Mouse (Mus musculus) embryo, embryonic 10.5 days (tissue): ENCODE measurements around the gene Nr1d2.
"Not testable (repeated sequence)": the region's sequence is repeated elsewhere in the genome, so short reads cannot be mapped to it uniquely, and the experiment has no call there.

Experiments used
- DNase-seq: peaks from one replicate; pipeline ENCODE4 v3.0.0-alpha.2; 2015; ENCODE audit warnings: low spot score

The Nr1d2 gene

DNA sequence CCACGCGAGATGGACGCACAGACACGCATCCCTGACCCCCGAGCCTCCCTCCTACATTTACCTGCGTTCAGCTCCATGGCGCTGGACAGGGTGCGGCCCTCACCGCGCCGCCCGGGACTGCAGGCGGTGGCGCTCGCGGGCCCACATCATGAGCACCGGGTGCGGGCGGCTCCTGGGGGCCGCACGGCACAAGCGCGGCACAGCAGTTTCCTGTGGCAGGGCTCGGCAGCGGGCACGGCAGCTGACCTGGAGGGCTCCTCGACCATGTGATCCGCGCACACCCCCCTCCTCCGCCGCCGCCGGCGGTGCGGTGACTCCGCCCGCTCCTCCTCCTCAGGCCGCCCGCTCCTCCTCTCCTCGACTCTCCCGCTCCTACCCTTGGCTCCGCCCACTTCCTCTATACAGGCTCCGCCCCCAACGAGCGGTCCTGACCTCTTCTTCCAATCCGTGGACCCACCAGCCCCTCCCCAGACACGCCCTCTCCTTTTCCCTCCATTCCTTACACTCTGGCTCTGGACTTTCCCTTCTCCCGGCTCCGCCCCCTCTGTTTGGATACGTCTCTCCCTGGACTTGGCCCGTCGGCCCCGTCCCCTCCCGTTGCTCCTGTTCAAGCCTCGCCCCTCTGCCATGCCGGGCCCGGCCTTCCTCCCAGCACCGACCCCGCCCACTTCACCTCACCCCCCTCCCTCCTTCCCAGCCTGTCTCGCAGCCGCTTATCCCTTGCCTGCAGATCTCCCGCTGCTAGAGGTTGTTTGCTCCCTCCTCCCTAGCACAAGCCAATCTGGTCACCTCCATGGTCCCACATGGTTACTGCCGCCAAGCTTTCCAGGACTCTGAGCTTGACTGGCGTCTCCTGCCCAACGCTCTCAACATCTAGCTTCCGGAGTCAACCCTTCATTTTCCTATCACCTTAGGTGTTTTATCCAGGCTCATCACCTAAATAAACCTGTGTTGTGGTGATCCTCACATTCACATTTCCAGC lies at the start of gene Nr1d2:
Gene Nr1d2, minus strand, starts transcription at position 378 of the 982 bp plus-strand sequence.
- DNase-seq, result peak; percentile 100

DNA sequence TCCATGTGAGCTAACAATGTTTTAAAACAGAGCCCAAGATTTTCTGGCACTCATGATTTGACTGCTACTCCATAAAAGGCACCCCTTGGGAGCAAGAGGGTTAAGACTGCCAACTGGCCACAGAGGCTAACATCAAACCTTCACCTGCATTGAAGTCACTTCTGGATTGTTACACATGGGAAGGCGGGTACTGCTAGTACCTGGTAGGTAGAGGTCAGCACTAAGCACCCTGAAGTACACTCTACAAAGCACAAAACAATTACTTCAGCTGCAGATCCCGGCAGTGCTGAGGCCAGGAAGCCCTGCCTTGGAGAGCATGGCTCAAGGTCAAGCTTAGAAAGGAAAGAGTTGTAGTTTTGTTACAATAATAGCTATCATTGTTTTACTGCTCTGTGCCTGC lies 48.5 kb upstream of the Nr1d2 start:
- no peak for DNase-seq

DNA sequence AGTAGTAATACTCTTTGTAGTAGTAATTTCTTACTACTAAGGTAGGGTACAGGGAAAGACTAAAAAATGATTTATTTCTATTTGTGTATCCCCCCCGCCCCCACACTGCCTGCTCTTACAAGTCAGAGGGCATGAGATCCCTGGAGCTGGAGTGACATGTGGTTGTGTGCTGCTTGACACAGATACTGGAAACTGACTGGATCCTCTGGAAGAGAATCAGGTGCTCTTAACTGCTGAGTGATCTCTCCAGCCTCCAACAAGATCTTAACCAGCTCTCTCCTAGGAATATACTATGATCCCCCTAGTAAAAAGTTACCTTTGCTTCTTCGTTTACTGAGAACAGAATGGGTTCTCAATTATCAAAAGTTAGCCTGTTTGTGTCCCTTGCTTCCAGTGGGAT lies 47.5 kb upstream of the Nr1d2 start:
- no peak for DNase-seq

DNA sequence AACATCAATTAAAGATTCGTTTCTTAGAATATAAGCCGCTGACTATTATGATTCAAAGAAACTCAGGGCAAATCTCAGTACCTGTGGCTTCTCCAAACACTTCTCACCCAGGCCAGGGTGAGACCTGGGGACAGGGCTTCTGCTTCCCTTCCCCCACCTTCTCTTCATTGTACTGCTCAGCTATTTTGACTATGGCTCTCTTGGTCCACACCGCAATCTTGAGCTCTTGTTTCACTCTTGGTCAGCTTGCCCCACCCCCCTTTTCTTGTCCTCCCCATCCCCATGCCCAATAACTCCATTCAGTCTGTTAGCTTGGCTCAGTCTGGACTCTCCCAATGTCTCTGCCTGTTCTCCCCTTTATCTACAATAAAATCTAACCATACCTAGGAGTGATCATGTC lies 46.5 kb upstream of the Nr1d2 start:
- no peak for DNase-seq

DNA sequence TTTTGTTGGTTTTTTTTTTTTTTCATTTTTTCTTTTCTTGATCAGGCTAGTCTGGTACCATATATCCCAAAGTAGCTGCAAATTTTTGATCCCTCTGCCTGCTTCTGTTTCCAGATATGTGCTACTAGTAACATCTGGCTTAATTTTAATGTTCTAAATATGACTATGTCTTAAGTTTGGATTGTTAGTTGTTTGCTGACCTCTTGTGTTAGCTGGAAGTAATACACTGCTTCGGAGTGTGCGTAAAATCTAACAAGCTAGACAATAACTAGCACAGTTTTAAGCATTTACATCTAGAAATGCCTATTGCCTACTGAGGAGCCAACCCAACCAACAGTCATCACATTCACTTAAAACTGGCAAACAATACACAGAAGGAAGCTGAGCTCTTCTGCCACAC lies 45.7 kb upstream of the Nr1d2 start:
- peak; percentile 23 for DNase-seq

DNA sequence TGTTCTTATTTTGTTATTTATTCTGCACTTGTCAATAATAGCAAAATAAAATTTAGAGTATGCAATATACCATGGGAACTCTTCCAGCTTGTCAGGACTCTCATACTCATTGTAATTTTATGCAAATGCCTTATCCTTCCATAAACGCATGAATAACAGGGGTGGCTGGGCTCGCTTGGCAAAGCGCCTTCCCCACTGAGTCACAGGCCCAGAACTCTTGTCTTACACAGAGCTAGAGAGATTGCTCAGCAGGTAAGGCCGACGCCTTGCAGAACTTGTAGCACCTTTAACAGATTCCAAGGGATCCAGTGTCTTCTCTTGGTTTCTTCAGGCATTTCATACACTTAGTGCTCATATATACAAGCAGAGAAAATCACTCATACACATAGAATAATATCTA lies 41.4 kb upstream of the Nr1d2 start:
- no peak for DNase-seq

DNA sequence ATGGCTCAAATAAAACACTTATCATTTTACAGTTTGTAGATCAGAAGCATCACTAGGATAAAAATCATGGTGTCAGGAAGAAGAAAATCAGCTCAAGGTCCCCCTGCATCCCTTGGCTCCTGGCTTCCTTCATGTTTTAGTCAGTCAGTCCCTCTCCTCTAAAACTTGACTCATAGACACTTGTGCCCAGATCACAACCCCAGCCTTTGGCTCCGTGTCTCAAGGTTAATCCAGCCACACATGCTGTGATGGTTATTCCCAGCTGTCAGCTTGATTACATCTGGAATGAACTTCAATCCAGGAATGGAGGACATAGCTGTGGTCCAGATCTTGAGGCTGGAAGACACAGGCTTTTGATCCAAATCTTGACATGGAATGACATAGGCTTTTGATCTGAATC lies 35.6 kb upstream of the Nr1d2 start:
- no peak for DNase-seq

DNA sequence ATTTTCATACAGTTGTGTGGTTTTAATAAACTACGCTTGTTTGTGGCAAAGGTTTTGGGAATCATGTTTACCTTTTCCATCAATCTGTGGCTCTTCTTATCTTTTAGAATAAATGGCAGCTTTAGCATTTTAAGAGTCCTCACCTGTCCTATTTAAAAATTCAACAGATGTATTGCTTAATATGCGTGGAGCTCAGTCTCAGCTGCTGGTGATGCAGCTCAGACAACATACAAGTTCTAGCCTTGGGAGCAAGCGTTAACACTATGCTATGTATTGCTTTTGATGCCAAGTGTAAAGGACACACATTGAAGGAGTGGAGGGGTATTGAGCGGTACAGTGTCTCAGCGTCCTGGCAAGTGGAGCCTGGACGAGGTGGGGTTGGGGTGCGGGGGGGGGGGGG lies 32.7 kb upstream of the Nr1d2 start:
- no peak for DNase-seq

DNA sequence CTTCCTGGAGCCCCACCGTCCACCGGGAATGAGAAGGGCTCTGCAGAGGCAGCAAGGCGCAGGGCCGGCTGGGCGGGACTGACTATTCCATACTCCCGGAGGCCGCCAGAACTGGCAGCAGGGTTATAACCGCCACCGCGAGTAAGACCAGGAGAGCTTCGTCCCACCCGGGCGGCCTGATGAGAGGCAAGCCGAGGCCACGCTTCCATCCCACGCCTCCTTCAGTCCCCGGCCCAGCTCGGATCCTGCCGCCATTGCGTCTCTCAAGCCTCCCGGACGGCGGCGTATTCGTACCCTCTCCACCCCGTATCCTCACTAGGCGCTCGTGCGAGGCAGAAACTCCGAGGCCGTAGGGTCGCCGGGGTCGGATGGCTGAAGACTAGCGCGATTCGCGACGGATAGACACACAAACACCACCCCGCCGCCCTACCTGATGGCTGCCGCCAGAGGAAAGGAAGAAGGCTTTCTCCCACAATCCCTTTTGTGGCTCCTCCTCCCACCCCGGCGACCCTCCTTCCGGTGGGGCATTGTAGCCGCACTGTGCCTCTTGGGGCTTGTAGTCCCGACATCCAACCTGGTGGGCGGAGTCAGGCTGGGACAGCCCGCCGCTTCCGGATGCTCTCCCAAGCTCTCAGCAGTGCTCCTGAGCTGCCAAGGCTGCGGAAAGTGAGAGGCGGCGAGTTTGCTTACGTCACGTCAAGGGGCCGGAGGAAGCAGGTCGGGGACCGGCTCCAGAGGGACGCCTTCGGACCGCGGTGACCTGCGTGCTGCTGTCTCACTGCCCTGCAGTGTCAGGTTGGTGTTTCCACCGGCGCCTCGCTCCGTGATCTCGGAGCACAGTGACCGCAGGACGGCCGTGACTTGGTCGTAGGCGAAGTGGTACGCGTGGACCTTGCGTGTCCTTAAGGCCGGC lies 31.9 kb upstream of the Nr1d2 start, which contains the start of the genes Nkiras1 and Rpl15:
Gene Nkiras1, plus strand, starts transcription at position 608 of the 913 bp plus-strand sequence.
Gene Rpl15, minus strand, starts transcription at position 863 of the 913 bp plus-strand sequence.
- DNase-seq, result peak; percentile 99

DNA sequence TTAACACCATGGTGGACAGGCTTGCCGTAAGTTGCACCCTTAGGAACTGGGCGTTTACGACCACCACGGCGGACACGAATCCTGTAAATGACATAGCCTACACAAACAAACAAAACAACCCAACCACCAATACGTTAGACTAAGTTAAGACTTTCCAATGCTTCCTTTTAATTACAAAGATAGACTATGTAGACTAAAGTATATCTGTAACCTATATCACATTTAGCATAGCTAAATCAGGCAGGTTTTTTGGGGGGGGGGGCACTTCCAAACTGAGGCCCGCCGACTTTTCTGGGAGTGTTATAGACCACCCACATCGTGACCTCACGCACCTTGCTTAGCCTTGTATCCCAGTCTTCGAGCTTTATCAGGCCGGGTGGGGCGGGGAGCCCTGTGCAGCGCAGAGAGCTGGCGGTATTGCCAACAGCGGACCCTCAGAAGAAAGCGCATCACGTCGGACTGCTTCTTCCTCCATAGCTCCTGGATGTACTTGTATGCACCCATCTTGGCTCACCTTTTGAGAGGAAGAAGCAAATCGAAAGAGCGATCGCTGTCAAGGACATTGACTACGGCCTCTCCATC lies 31.1 kb upstream of the Nr1d2 start:
- DNase-seq, result peak; percentile 40

DNA sequence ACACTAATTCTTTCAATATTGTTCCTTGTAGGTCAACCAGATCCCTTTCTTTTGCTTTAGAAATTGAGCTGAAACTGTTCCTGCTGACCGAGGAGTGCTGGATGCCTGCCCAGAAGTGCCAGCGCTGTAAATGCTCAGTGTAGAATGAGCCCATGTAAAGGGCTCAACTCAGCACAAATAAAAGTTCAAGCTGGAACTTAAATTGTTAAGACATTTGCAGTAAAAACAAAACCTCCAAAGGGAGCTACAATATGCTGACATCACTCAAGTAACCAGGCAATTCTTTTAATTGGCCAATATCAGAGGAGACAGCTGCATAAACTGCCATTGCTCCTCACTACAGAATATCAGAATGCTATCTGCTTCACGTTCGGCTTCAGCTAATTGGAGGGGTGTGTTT lies 24.5 kb upstream of the Nr1d2 start:
- DNase-seq, result no peak

DNA sequence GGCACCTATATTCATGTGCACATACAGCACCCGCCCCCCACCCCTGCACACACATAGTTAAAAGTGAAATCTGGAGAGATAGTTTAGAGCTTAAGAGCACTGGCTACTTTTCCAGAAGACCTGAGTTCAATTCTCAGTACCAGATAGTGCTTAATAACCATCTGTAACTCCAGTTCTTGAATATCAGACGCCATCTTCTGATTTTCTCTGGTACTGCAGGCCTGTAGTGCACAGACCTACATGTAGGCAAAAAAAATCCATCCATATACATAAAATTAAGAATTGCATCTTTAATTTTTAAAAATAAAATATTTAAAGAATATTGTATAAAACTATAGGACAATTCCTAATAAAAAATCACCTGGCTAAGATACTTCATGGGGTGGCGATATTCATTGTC lies 22.3 kb upstream of the Nr1d2 start:
- DNase-seq, result no peak

DNA sequence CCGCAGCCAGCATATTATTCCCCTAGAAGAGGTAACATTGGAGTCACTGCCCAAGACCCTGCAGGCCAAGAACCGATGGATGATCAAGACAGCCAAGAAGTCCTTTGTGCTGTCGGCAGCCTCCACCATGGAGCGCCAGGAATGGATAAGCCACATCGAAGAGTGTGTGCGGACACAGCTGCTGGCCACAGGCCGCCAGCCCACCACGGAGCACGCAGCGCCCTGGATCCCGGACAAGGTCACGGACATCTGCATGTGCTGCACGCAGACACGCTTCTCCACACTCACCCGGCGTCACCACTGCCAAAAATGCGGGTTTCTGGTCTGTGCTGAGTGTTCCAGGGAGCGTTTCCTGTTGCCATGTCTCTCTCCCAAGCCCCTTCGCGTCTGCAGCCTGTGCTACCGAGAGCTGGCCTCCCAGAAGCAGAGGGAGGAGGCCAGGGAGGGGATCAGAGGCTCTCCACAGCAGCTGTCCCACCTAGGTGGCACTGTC lies 3.8 kb upstream of the Nr1d2 start:
- no peak for DNase-seq

DNA sequence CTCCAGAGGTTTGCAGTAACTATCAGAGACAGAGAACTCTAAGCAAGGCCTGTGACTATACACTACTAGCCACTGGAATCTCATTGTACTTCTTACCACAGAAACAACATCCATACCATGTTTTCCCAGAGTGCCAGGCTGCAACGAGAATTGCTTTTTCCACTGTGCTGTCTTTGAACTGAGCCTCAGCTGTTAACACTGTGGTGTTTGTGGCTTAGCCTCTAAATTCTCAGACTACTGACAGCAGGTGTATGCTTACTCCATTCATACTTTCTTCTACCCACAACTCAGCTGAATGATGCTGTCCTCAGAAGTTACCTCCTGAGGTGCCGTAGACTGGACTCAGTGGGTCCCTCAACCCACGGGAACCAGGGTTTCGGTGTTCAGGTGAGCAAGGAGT lies 2.9 kb upstream of the Nr1d2 start:
- DNase-seq, result no peak

DNA sequence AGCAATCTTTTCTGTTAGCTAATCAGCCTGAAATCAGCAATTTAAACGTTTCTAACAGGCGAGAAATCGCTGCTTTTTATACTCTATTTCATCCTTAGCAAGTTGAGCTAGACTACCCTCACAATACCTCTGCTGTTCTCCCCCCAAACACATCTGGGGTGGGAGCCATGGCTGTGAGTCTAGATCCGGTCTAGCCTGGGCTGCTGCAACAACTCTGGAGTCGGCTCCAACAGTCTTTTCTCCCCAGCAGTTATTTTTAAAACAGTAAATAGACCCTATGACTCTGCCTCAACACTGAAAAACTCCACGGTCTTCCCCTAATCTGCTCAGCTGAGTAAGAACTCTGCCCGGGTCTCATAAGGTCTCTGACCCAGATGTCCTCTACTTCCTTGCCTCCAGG lies 1.2 kb upstream of the Nr1d2 start:
- no peak for DNase-seq

DNA sequence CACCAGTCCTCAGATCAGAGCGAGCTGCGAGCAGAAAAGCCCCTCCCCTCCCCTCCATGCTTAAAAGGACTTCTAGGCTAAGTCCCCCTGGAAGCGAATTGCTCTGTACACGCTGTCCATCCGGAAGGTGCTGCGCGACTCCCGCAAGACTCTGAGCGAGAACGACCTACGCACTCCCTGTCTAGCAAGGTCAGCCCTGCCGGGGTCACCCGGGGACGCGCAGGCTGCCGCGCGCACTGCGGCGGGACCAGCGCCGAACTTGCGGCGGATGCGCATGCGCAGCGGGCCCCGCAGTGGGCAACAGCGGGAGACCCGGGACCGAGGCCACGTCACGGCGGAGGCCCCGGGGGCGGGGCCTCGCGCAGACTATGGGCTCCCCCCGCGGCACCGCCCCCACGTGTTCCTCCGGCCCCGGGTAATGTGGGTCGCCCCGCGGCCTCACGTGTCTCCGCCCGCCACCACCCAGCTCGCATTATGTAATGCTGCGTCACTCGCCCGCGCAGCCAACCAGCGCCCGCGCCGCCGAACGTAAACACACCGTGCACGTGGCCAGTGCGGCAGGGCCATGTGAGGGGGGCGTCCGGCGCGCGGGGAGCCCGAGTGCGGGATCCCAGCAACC lies 687 bp downstream of the Nr1d2 start:
- peak; percentile 97 for DNase-seq

DNA sequence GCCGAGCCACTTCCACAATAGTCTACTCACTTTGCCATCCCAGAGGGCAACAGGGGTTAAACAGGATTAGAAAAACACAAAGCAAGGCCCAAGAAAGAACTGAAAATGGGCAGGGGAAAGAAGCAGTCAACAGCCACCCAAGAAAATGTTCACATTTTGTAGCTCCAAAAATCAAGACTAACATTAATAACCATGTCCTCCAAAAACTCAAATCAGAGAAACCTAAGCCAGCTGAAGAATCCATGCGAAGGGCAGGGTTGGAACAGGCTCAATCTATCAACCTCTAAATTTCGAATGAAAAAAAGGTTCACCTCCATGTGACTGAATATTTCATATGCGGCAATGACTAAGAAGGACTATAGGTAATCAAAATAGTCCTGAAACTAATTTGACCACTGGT lies 1.5 kb downstream of the Nr1d2 start:
- peak; percentile 26 for DNase-seq

DNA sequence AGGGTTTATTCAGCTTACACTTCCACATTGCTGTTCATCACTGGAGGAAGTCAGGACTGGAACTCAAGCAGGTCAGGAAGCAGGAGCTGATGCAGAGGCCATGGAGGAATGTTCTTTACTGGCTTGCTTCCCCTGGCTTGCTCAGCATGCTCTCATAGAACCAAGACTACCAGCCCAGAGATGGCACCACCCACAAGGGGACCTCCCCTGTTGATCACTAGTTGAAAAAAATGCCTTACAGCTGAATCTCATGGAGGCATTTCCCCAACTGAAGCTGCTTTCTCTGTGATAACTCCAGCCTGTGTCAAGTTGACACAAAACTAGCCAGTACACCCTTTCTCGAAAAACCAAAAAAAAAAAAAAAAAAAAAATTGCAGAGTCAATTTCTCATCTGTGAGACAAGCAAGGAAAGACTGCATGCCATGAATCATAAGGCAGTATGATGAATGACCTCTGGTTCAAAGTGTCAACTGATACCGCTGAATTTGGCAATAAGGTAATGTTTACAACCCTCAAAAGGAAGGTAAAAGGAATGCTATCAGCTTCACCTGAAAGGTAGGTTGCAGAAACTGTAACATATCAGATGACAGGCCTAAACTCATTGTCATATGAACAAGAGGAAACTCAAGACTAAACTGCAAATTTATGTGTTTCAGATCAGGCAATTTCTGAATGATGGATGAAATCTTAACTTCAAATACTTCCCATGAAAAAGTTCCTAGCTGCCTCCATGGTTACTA lies 2.3 kb downstream of the Nr1d2 start:
- DNase-seq, result not testable (repeated sequence)

DNA sequence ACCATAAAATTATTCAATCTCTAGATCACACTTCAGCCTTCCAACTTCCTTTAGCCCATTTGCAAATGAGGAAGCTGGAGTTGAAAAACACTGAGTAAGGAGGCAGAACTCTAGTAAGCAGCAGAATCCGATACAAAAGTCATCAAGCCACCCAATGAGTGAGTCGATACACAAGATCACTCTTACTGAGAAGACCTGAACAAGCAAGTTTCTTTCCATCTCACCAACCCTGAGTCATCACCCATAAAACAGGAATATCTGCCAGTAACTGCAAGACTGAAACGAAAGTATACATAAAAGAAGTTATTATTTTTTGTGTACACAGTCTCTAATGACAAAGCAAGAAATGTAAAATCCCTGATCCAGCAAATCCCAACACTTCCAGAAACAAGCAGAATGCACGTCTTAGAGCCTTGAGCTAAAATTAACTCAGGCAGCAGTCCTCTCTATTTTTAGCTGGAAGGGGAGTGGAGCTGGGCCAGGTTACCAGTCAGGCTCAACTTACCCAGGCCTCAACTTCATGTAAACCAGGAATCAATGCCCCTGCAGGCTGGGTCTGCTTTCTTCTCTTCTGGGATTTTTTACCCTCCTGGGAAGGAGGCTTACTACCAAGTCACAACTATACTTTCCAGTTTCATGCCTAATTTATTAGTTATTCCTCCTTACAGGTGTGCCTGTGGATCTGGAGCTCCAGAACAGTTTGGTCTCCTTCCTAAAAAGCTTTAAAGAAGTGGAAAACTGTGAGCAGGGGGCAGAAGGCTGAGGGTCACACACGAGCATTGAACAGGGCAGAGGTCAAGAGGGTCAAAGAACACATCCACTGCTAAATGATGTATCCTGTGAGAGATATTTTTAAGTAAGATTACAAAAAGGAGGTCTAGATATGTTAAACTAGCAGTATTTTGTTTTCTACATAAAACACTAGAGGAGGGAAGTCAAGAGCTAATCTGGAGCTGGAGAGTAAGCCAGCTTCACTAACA lies 4.7 kb downstream of the Nr1d2 start:
- DNase-seq, result no peak

DNA sequence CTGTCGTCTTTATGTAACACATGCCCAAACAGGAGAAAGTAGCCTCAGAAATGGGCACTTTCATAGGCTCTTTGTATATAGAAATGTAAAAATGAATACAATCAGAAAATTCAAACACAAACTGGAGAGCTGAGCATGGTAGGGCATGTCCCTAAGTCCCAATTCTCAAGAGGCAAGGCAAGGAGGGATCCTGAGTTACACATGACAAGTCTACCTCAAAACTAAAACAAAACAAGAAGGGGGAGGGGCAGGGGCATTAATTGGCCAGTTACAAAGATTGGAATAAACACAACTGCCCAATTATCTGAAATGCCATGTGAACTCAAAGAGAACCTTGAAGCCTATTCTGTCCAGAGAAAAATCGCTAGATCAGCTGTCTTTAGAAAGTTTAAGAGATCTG lies 5.9 kb downstream of the Nr1d2 start:
- no peak for DNase-seq
